Mouse (Mus musculus) CH12.LX (cell line): ENCODE measurements at regions not wholly inside any gene's neighbourhood (a gene's known extent, or its start where the extent isn't known, plus 50 kb on each side); places are given as distances from the start of the nearest gene placed in this dataset.

Experiments used
- DNase-seq: peaks from one replicate; pipeline ENCODE4 v3.0.0-alpha.2; 2013; ENCODE audit errors: extremely low read depth
- H3K27ac ChIP-seq: 2 replicates; pipeline ENCODE4 v1.5.1; 2012; ENCODE audit warnings: low read depth, mild to moderate bottlenecking, control low read depth, moderate library complexity; ENCODE audit not compliant: insufficient read depth
- H3K27me3 ChIP-seq: replicated peaks from 2 replicates; pipeline ENCODE3; 2012; ENCODE audit warnings: inconsistent platforms
- H3K36me3 ChIP-seq, 2 experiments: replicated peaks in 1 of 2; 2 replicates each; pipeline versions ENCODE3 to v1.6.1; 2012; ENCODE audit warnings: inconsistent platforms in 1 of 2, low read length in 1 of 2, mild to moderate bottlenecking in 1 of 2, mixed read lengths in 1 of 2, moderate library complexity in 1 of 2; ENCODE audit not compliant: control insufficient read depth in 1 of 2, insufficient read depth in 1 of 2
- H3K4me1 ChIP-seq, 2 experiments: 2 replicates each; pipeline ENCODE4 v1.6.1; 2012; ENCODE audit warnings: inconsistent platforms in 1 of 2, moderate library complexity in 1 of 2; ENCODE audit not compliant: insufficient read depth in 2 of 2, control insufficient read depth in 1 of 2
- H3K4me2 ChIP-seq: 2 replicates; pipeline ENCODE4 v1.6.1; 2012; ENCODE audit warnings: low read depth, mild to moderate bottlenecking, control low read depth; ENCODE audit not compliant: poor library complexity, insufficient read depth, severe bottlenecking
- H3K4me3 ChIP-seq, 3 experiments: fragments of 150-350 bp in 1 of 3; sonication (generic) in 1 of 3; replicated peaks in 1 of 3; 2 replicates each; pipeline versions ENCODE3 to v1.5.1; 2011 to 2012; ENCODE audit warnings: low read depth in 2 of 3, low read length in 2 of 3, mild to moderate bottlenecking in 2 of 3, moderate library complexity in 2 of 3, control low read depth in 1 of 3, improper control_type of control experiment in 1 of 3, inconsistent platforms in 1 of 3, mixed read lengths in 1 of 3; ENCODE audit not compliant: poor library complexity in 1 of 3
- H3K79me2 ChIP-seq: replicated peaks from 2 replicates; pipeline ENCODE4 v1.6.1; 2012; ENCODE audit warnings: mild to moderate bottlenecking, moderate library complexity; ENCODE audit not compliant: control insufficient read depth, poor library complexity, insufficient read depth, severe bottlenecking; ENCODE audit errors: extremely low read depth
- H3K9ac ChIP-seq: 2 replicates; pipeline ENCODE4 v1.6.1; 2012; ENCODE audit warnings: low read depth, mild to moderate bottlenecking, control low read depth, moderate library complexity; ENCODE audit not compliant: insufficient read depth
- H3K9me3 ChIP-seq: replicated peaks from 2 replicates; pipeline ENCODE3; 2012; ENCODE audit warnings: low read length, inconsistent platforms, mixed read lengths
- CHD1 ChIP-seq: IDR thresholded peaks from 2 replicates; pipeline ENCODE4 v1.6.1; 2012; ENCODE audit warnings: low read depth, low read length, improper control_type of control experiment, inconsistent platforms
- CHD2 ChIP-seq: IDR thresholded peaks from 2 replicates; pipeline ENCODE4 v1.6.1; 2011; ENCODE audit warnings: low read length, improper control_type of control experiment
- CTCF ChIP-seq, 2 experiments: IDR thresholded peaks in 1 of 2; conservative IDR thresholded peaks in 1 of 2; 2 replicates each; pipeline ENCODE4 v1.5.1; 2011 to 2012; ENCODE audit warnings: low read depth in 2 of 2, low read length in 2 of 2, improper control_type of control experiment in 1 of 2, inconsistent platforms in 1 of 2, mild to moderate bottlenecking in 1 of 2, moderate library complexity in 1 of 2
- E2F4 ChIP-seq: IDR thresholded peaks from 2 replicates; pipeline ENCODE4 v1.6.1; 2011; ENCODE audit warnings: low read depth, low read length, improper control_type of control experiment; ENCODE audit not compliant: insufficient replicate concordance
- ELF1 ChIP-seq: IDR thresholded peaks from 2 replicates; pipeline ENCODE4 v1.6.1; 2014; ENCODE audit warnings: low read depth, mild to moderate bottlenecking, inconsistent platforms, low read length, improper control_type of control experiment
- ETS1 ChIP-seq: conservative IDR thresholded peaks from 2 replicates; pipeline ENCODE4 v1.6.1; 2012; ENCODE audit warnings: low read depth, mild to moderate bottlenecking, inconsistent platforms, low read length, improper control_type of control experiment, moderate library complexity
- HCFC1 ChIP-seq: IDR thresholded peaks from 2 replicates; pipeline ENCODE4 v1.6.1; 2012; ENCODE audit warnings: low read depth, mild to moderate bottlenecking, inconsistent platforms, low read length, improper control_type of control experiment
- IRF4 ChIP-seq: IDR thresholded peaks from 2 replicates; pipeline ENCODE4 v1.6.1; 2014; ENCODE audit warnings: low read depth, mild to moderate bottlenecking, inconsistent platforms, low read length, improper control_type of control experiment
- JUND ChIP-seq: conservative IDR thresholded peaks from 2 replicates; pipeline ENCODE4 v1.6.1; 2011; ENCODE audit warnings: low read depth, low read length, improper control_type of control experiment
- MAFK ChIP-seq: IDR thresholded peaks from 2 replicates; pipeline ENCODE4 v1.6.1; 2011; ENCODE audit warnings: low read length, improper control_type of control experiment; ENCODE audit not compliant: insufficient replicate concordance
- MAX ChIP-seq: IDR thresholded peaks from 2 replicates; pipeline ENCODE4 v1.6.1; 2011; ENCODE audit warnings: low read length, improper control_type of control experiment
- MEF2A ChIP-seq: IDR thresholded peaks from 2 replicates; pipeline ENCODE4 v1.6.1; 2014; ENCODE audit warnings: low read depth, mild to moderate bottlenecking, inconsistent platforms, low read length, improper control_type of control experiment, borderline replicate concordance
- MXI1 ChIP-seq: IDR thresholded peaks from 2 replicates; pipeline ENCODE4 v1.6.1; 2011; ENCODE audit warnings: mild to moderate bottlenecking, low read depth, low read length, improper control_type of control experiment
- MYC ChIP-seq: IDR thresholded peaks from 2 replicates; pipeline ENCODE4 v1.6.1; 2011; ENCODE audit warnings: low read depth, mild to moderate bottlenecking, improper control_type of control experiment, low read length
- PAX5 ChIP-seq: IDR thresholded peaks from 2 replicates; pipeline ENCODE4 v1.6.1; 2012; ENCODE audit warnings: low read length, inconsistent platforms, mixed read lengths
- POLR2AphosphoS2 ChIP-seq: IDR thresholded peaks from 2 replicates; pipeline ENCODE4 v1.6.1; 2011; ENCODE audit warnings: low read depth, low read length, improper control_type of control experiment
- RCOR1 ChIP-seq: conservative IDR thresholded peaks from 2 replicates; pipeline ENCODE4 v1.6.1; 2012; ENCODE audit warnings: low read depth, mild to moderate bottlenecking, inconsistent platforms, low read length, improper control_type of control experiment
- SIN3A ChIP-seq: IDR thresholded peaks from 2 replicates; pipeline ENCODE4 v1.6.1; 2012; ENCODE audit warnings: low read length, improper control_type of control experiment, inconsistent platforms
- TBP ChIP-seq: conservative IDR thresholded peaks from 2 replicates; pipeline ENCODE4 v1.6.1; 2011; ENCODE audit warnings: low read depth, low read length, improper control_type of control experiment
- UBTF ChIP-seq: IDR thresholded peaks from 2 replicates; pipeline ENCODE4 v1.6.1; 2012; ENCODE audit warnings: low read depth, mild to moderate bottlenecking, inconsistent platforms, low read length, improper control_type of control experiment, moderate library complexity
- USF2 ChIP-seq: conservative IDR thresholded peaks from 2 replicates; pipeline ENCODE4 v1.6.1; 2011; ENCODE audit warnings: low read depth, low read length, improper control_type of control experiment
- ZC3H11A ChIP-seq: IDR thresholded peaks from 2 replicates; pipeline ENCODE4 v1.6.1; 2012; ENCODE audit warnings: low read depth, mild to moderate bottlenecking, inconsistent platforms, low read length, improper control_type of control experiment
- ZKSCAN1 ChIP-seq: IDR thresholded peaks from 2 replicates; pipeline ENCODE4 v1.6.1; 2012; ENCODE audit warnings: low read depth, inconsistent platforms, low read length, improper control_type of control experiment, borderline replicate concordance
- ZMIZ1 ChIP-seq: IDR thresholded peaks from 2 replicates; pipeline ENCODE4 v1.6.1; 2012; ENCODE audit warnings: low read depth, mild to moderate bottlenecking, inconsistent platforms, low read length, improper control_type of control experiment
- dilution Hi-C: fragments of 300-500 bp; cut with MboI; formaldehyde crosslinking; loops from 2 replicates; pipeline ENCODE4 v1.14.3; 2020; ENCODE audit warnings: low sequenced_read_pairs; ENCODE audit not compliant: extremely low pct_unique_long_range_greater_than_20kb, extremely low pct_ligation_motif_present
- in situ Hi-C: fragments of 300-500 bp; cut with MboI; formaldehyde crosslinking; loops from 3 replicates; pipeline ENCODE4 v1.14.3; 2019; ENCODE audit warnings: low sequenced_read_pairs, low pct_ligation_motif_present, low pct_unique_long_range_greater_than_20kb, mixed read lengths

GRCm38 (mm10) chr13:85506030-85506429, 217.1 kb upstream of the Rasa1 start:
- no peak overlapping the region for H3K27ac ChIP-seq
- no peak overlapping the region for H3K4me3 ChIP-seq
- H3K4me1 ChIP-seq = peaks cover 3 to 28% of the 10 kb centered on the region in 2 experiments
- DNase-seq = no peak
- TF ChIP-seq CHD1 = no peak
- TF ChIP-seq JUND = no peak
- TF ChIP-seq UBTF = no peak
- no peak for TF ChIP-seq PAX5
- TF ChIP-seq ZMIZ1 = no peak
- TF ChIP-seq IRF4 = no peak
- TF ChIP-seq ZC3H11A = no peak
- no peak for TF ChIP-seq USF2
- TF ChIP-seq ETS1 = no peak
- no peak for TF ChIP-seq CHD2
- no peak for TF ChIP-seq RCOR1
- TF ChIP-seq CTCF (conservative IDR thresholded peaks at IDR 0.05 in 1 of 2, IDR thresholded peaks at IDR 0.05 in 1 of 2; ENCODE audit: low read depth in 2 of 2, low read length in 2 of 2) = no peak
- in situ Hi-C loops (no loop called here), dilution Hi-C loops (no loop called here)
- H3K27me3 ChIP-seq = no peaks in the 10 kb centered on the region
- H3K9ac ChIP-seq = no peak overlapping the region
- no peak overlapping the region for H3K4me2 ChIP-seq
- no peaks in the 10 kb centered on the region for H3K9me3 ChIP-seq
- no peaks in the 10 kb centered on the region for H3K36me3 ChIP-seq
- H3K79me2 ChIP-seq = no peaks in the 10 kb centered on the region

DNA sequence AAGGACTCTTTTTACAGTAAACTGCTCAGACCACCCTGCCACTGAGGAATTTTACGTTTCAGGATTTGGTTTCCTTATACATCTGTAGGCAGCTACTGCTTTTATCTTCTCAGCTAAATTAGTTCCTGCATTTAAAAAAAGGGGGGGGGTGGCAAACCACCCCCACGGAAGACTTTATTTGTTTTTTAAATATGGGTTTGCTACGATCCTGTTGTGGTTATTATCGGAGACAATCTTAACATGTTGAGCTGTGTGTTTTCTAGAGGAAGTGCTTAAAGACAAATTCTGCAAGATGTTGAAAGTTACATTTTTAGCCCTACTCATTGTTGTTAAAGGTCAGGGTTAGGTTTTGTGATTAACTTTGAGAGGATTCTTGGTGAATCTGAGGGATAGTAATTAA, 216.1 kb upstream of the Rasa1 start:
- peaks cover 3 to 28% of the 10 kb centered on the region in 2 experiments for H3K4me1 ChIP-seq
- no peaks in the 10 kb centered on the region for H3K36me3 ChIP-seq
- no peak overlapping the region for H3K4me3 ChIP-seq
- H3K9me3 ChIP-seq = no peaks in the 10 kb centered on the region
- no peak overlapping the region for H3K27ac ChIP-seq
- DNase-seq = no peak
- TF ChIP-seq PAX5 = no peak
- no peak for TF ChIP-seq POLR2AphosphoS2
- no peak for TF ChIP-seq MYC
- no peak for TF ChIP-seq MXI1
- TF ChIP-seq TBP = no peak
- TF ChIP-seq CHD1 = no peak
- no peak for TF ChIP-seq RCOR1
- TF ChIP-seq ZMIZ1 = no peak
- no peak for TF ChIP-seq ELF1
- TF ChIP-seq IRF4 = no peak
- TF ChIP-seq MAX = no peak
- no peak for TF ChIP-seq MEF2A
- TF ChIP-seq USF2 = no peak
- TF ChIP-seq E2F4 = no peak
- TF ChIP-seq SIN3A = no peak
- no peak for TF ChIP-seq HCFC1
- no peak for TF ChIP-seq JUND
- TF ChIP-seq MAFK = no peak
- TF ChIP-seq UBTF = no peak
- TF ChIP-seq ZKSCAN1 = no peak
- no peaks in the 10 kb centered on the region for H3K27me3 ChIP-seq
- in situ Hi-C loops = no loop called here
- dilution Hi-C loops = no loop called here
- H3K79me2 ChIP-seq = no peaks in the 10 kb centered on the region
- H3K9ac ChIP-seq = no peak overlapping the region
- H3K4me2 ChIP-seq = no peak overlapping the region
